Mouse (Mus musculus): ENCODE results near the gene Eif2s2. TPM values are rescaled to one million over a fixed set of nuclear protein-coding genes. Genes with fewer than 3 reads are reported as not detected.

The Eif2s2 gene
- total RNA-seq, 2 experiments from 2014 or later, result 129 to 170 TPM

- DNase-seq, result no peak
Measured at GRCm38 (mm10) chr2:154893548-154893947, 813 bp upstream of the Eif2s2 start.

GRCm38 (mm10) chr2:154893045-154893385, 280 bp upstream of the Eif2s2 start:
- no peak for DNase-seq

GRCm38 (mm10) chr2:154891585-154891984, 1.1 kb downstream of the Eif2s2 start:
- no peak for DNase-seq

- no peak for DNase-seq
Measured at GRCm38 (mm10) chr2:154876621-154877020, 16.1 kb downstream of the Eif2s2 start.

- no peak for DNase-seq
Measured at GRCm38 (mm10) chr2:154869954-154870641, 22.6 kb downstream of the Eif2s2 start.

GRCm38 (mm10) chr2:154868106-154868505, 24.6 kb downstream of the Eif2s2 start:
- no peak for DNase-seq

GRCm38 (mm10) chr2:154865696-154866095, 27.0 kb downstream of the Eif2s2 start:
- DNase-seq, result no peak

- no peak for DNase-seq
Measured at GRCm38 (mm10) chr2:154863672-154864071, 29.1 kb downstream of the Eif2s2 start.

GRCm38 (mm10) chr2:154855383-154855782, 37.4 kb downstream of the Eif2s2 start:
- DNase-seq, result peak; percentile 50 to 67

- no peak for DNase-seq
Measured at GRCm38 (mm10) chr2:154848086-154848485, 44.6 kb downstream of the Eif2s2 start.

- DNase-seq, result no peak
Measured at GRCm38 (mm10) chr2:154836537-154836936, 56.2 kb downstream of the Eif2s2 start.

- DNase-seq, result no peak
Measured at GRCm38 (mm10) chr2:154834149-154834865, 58.4 kb downstream of the Eif2s2 start.

- DNase-seq, result no peak
Measured at GRCm38 (mm10) chr2:154832471-154832870, 60.3 kb downstream of the Eif2s2 start.

- DNase-seq, result no peak
Measured at GRCm38 (mm10) chr2:154827521-154827920, 65.2 kb downstream of the Eif2s2 start.

GRCm38 (mm10) chr2:154826054-154826538, 66.6 kb downstream of the Eif2s2 start:
- DNase-seq, result no peak

Other genes with a start within 250 kb of the Eif2s2 start
- gene Chmp4b, start 241.2 kb downstream of the Eif2s2 start, total RNA-seq (2021), result 100 to 1,000 TPM; 220 to 259 TPM
- gene Gm14214, start 122.9 kb downstream of the Eif2s2 start, total RNA-seq (2021), result not detected
- 100 to 1,000 TPM; 187 to 234 TPM for gene Raly, start 101.8 kb downstream of the Eif2s2 start, total RNA-seq (2021)
- not detected for gene a, start 101.5 kb downstream of the Eif2s2 start, total RNA-seq (2021)
- gene Gm14226, start 125.3 kb upstream of the Eif2s2 start, total RNA-seq (2021), result 1 to 10 TPM; 7.2 to 9.1 TPM
- gene Ahcy, start 181.6 kb upstream of the Eif2s2 start, total RNA-seq (2021), result 10 to 100 TPM; 36.5 to 37.1 TPM
- 10 to 100 TPM; 47.1 to 51.2 TPM for gene Itch, start 240.6 kb upstream of the Eif2s2 start, total RNA-seq (2021)